Mouse (Mus musculus): ENCODE measurements around the gene Cacna2d3. TPM values are rescaled to one million over a fixed set of nuclear protein-coding genes. Genes with fewer than 3 reads are reported as not detected.

Cacna2d3 gene
- polyA plus RNA-seq, 1 experiment from 2014 or later: 63.0 TPM

- Histone ChIP-seq H3K9me3 (ENCODE audit: control insufficient read depth, low read length) (no peaks in the 10 kb centered on the region), H3K27ac (ENCODE audit: low read depth, low read length) (no peak overlapping the region), H3K4me1 (ENCODE audit: control insufficient read depth, insufficient read depth, low read length) (no peaks in the 10 kb centered on the region), H3K27me3 (ENCODE audit: control insufficient read depth, insufficient read depth, low read length) (no peaks in the 10 kb centered on the region), H3K4me3 (ENCODE audit: low read depth, low read length) (no peak overlapping the region), H3K36me3 (ENCODE audit: control insufficient read depth, insufficient read depth, low read length) (no peaks in the 10 kb centered on the region), H3K4me2 (ENCODE audit: low read depth, low read length) (no peak overlapping the region), H3K9ac (replicated peaks; ENCODE audit: low read depth, low read length) (no peak overlapping the region)
- ATAC-seq (ENCODE audit: low read depth): no peak
- WGBS: 86% methylated on average over 5 of the region's 5 CpGs
These were observed 802.8 kb downstream of the Cacna2d3 start for GRCm38 (mm10) chr14:28918871-28919270.

GRCm38 (mm10) chr14:28915004-28915403, 806.7 kb downstream of the Cacna2d3 start:
- ATAC-seq (ENCODE audit: low read depth): peak; percentile 65; the same call in 1 of the 2 replicates

GRCm38 (mm10) chr14:28907659-28908058, 814.0 kb downstream of the Cacna2d3 start:
- WGBS: 86% methylated on average over 6 of the region's 6 CpGs
- Histone ChIP-seq H3K4me1 (ENCODE audit: control insufficient read depth, insufficient read depth, low read length) (no peaks in the 10 kb centered on the region), H3K4me2 (ENCODE audit: low read depth, low read length) (no peak overlapping the region), H3K36me3 (ENCODE audit: control insufficient read depth, insufficient read depth, low read length) (no peaks in the 10 kb centered on the region), H3K27me3 (ENCODE audit: control insufficient read depth, insufficient read depth, low read length) (no peaks in the 10 kb centered on the region), H3K9me3 (ENCODE audit: control insufficient read depth, low read length) (no peaks in the 10 kb centered on the region), H3K9ac (replicated peaks; ENCODE audit: low read depth, low read length) (no peak overlapping the region), H3K4me3 (ENCODE audit: low read depth, low read length) (no peak overlapping the region), H3K27ac (ENCODE audit: low read depth, low read length) (no peak overlapping the region)
- no peak for ATAC-seq (ENCODE audit: low read depth)

More at GRCm38 (mm10) chr14:28915004-28915403, 806.7 kb downstream of the Cacna2d3 start:
- Histone ChIP-seq H3K27me3 (ENCODE audit: control insufficient read depth, insufficient read depth, low read length) (no peaks in the 10 kb centered on the region), H3K27ac (ENCODE audit: low read depth, low read length) (no peak overlapping the region), H3K4me1 (ENCODE audit: control insufficient read depth, insufficient read depth, low read length) (no peaks in the 10 kb centered on the region), H3K4me3 (ENCODE audit: low read depth, low read length) (no peak overlapping the region), H3K9ac (replicated peaks; ENCODE audit: low read depth, low read length) (no peak overlapping the region), H3K9me3 (ENCODE audit: control insufficient read depth, low read length) (no peaks in the 10 kb centered on the region), H3K4me2 (ENCODE audit: low read depth, low read length) (no peak overlapping the region), H3K36me3 (ENCODE audit: control insufficient read depth, insufficient read depth, low read length) (no peaks in the 10 kb centered on the region)
- 0% methylated on average over 1 of the region's 1 CpGs for WGBS

- Histone ChIP-seq H3K27me3 (ENCODE audit: control insufficient read depth, insufficient read depth, low read length) (no peaks in the 10 kb centered on the region), H3K36me3 (ENCODE audit: control insufficient read depth, insufficient read depth, low read length) (no peaks in the 10 kb centered on the region), H3K4me3 (ENCODE audit: low read depth, low read length) (no peak overlapping the region), H3K4me2 (ENCODE audit: low read depth, low read length) (no peak overlapping the region), H3K4me1 (ENCODE audit: control insufficient read depth, insufficient read depth, low read length) (no peaks in the 10 kb centered on the region), H3K27ac (ENCODE audit: low read depth, low read length) (no peak overlapping the region), H3K9ac (replicated peaks; ENCODE audit: low read depth, low read length) (no peak overlapping the region), H3K9me3 (ENCODE audit: control insufficient read depth, low read length) (no peaks in the 10 kb centered on the region)
- 82% methylated on average over 3 of the region's 3 CpGs for whole genome bisulfite sequencing
- ATAC-seq (ENCODE audit: low read depth): no peak
These were observed 829.1 kb downstream of the Cacna2d3 start for GRCm38 (mm10) chr14:28892530-28892929.

- Histone ChIP-seq H3K4me3 (ENCODE audit: low read depth, low read length) (no peak overlapping the region), H3K4me2 (ENCODE audit: low read depth, low read length) (no peak overlapping the region), H3K4me1 (ENCODE audit: control insufficient read depth, insufficient read depth, low read length) (no peaks in the 10 kb centered on the region), H3K36me3 (ENCODE audit: control insufficient read depth, insufficient read depth, low read length) (no peaks in the 10 kb centered on the region), H3K9me3 (ENCODE audit: control insufficient read depth, low read length) (no peaks in the 10 kb centered on the region), H3K27me3 (ENCODE audit: control insufficient read depth, insufficient read depth, low read length) (no peaks in the 10 kb centered on the region), H3K9ac (replicated peaks; ENCODE audit: low read depth, low read length) (no peak overlapping the region), H3K27ac (ENCODE audit: low read depth, low read length) (no peak overlapping the region)
- WGBS: 84% methylated on average over 1 of the region's 1 CpGs
- ATAC-seq (ENCODE audit: low read depth): no peak
These were observed 834.3 kb downstream of the Cacna2d3 start for GRCm38 (mm10) chr14:28887373-28887772.

- Histone ChIP-seq H3K9me3 (ENCODE audit: control insufficient read depth, low read length) (no peaks in the 10 kb centered on the region), H3K9ac (replicated peaks; ENCODE audit: low read depth, low read length) (no peak overlapping the region), H3K4me1 (ENCODE audit: control insufficient read depth, insufficient read depth, low read length) (no peaks in the 10 kb centered on the region), H3K27ac (ENCODE audit: low read depth, low read length) (no peak overlapping the region), H3K27me3 (ENCODE audit: control insufficient read depth, insufficient read depth, low read length) (no peaks in the 10 kb centered on the region), H3K4me3 (ENCODE audit: low read depth, low read length) (no peak overlapping the region), H3K4me2 (ENCODE audit: low read depth, low read length) (no peak overlapping the region), H3K36me3 (ENCODE audit: control insufficient read depth, insufficient read depth, low read length) (no peaks in the 10 kb centered on the region)
- ATAC-seq (ENCODE audit: low read depth): no peak
- 93% methylated on average over 4 of the region's 4 CpGs for WGBS
These were observed 835.0 kb downstream of the Cacna2d3 start for GRCm38 (mm10) chr14:28886661-28887060.

- WGBS: 16% methylated on average over 6 of the region's 6 CpGs
These were observed 850.7 kb downstream of the Cacna2d3 start for GRCm38 (mm10) chr14:28870983-28871382.

GRCm38 (mm10) chr14:28870382-28870781, 851.3 kb downstream of the Cacna2d3 start:
- Histone ChIP-seq H3K36me3 (ENCODE audit: control insufficient read depth, insufficient read depth, low read length) (no peaks in the 10 kb centered on the region), H3K4me3 (ENCODE audit: low read depth, low read length) (no peak overlapping the region), H3K4me1 (ENCODE audit: control insufficient read depth, insufficient read depth, low read length) (no peaks in the 10 kb centered on the region), H3K27me3 (ENCODE audit: control insufficient read depth, insufficient read depth, low read length) (no peaks in the 10 kb centered on the region), H3K27ac (ENCODE audit: low read depth, low read length) (no peak overlapping the region), H3K9me3 (ENCODE audit: control insufficient read depth, low read length) (no peaks in the 10 kb centered on the region), H3K4me2 (ENCODE audit: low read depth, low read length) (no peak overlapping the region), H3K9ac (replicated peaks; ENCODE audit: low read depth, low read length) (no peak overlapping the region)
- no peak for ATAC-seq (ENCODE audit: low read depth)
- WGBS: 66% methylated on average over 5 of the region's 5 CpGs

More at GRCm38 (mm10) chr14:28870983-28871382, 850.7 kb downstream of the Cacna2d3 start:
- Histone ChIP-seq H3K9ac (replicated peaks; ENCODE audit: low read depth, low read length) (no peak overlapping the region), H3K36me3 (ENCODE audit: control insufficient read depth, insufficient read depth, low read length) (no peaks in the 10 kb centered on the region), H3K27me3 (ENCODE audit: control insufficient read depth, insufficient read depth, low read length) (no peaks in the 10 kb centered on the region), H3K4me1 (ENCODE audit: control insufficient read depth, insufficient read depth, low read length) (no peaks in the 10 kb centered on the region), H3K9me3 (ENCODE audit: control insufficient read depth, low read length) (no peaks in the 10 kb centered on the region), H3K27ac (ENCODE audit: low read depth, low read length) (no peak overlapping the region), H3K4me2 (ENCODE audit: low read depth, low read length) (no peak overlapping the region), H3K4me3 (ENCODE audit: low read depth, low read length) (no peak overlapping the region)
- no peak for ATAC-seq (ENCODE audit: low read depth)

- no peak overlapping the region for H3K4me2 ChIP-seq (ENCODE audit: low read depth, low read length)
- H3K36me3 ChIP-seq (ENCODE audit: control insufficient read depth, insufficient read depth, low read length): no peaks in the 10 kb centered on the region
- no peak for ATAC-seq (ENCODE audit: low read depth)
- no peaks in the 10 kb centered on the region for H3K27me3 ChIP-seq (ENCODE audit: control insufficient read depth, insufficient read depth, low read length)
- H3K4me1 ChIP-seq (ENCODE audit: control insufficient read depth, insufficient read depth, low read length): no peaks in the 10 kb centered on the region
- WGBS: 35% methylated on average over 4 of the region's 4 CpGs
- H3K4me3 ChIP-seq (ENCODE audit: low read depth, low read length): no peak overlapping the region
- H3K9ac ChIP-seq (replicated peaks; ENCODE audit: low read depth, low read length): no peak overlapping the region
- H3K27ac ChIP-seq (ENCODE audit: low read depth, low read length): peak overlapping the region; percentile 22; the same call in 1 of the 2 replicates
- H3K9me3 ChIP-seq (ENCODE audit: control insufficient read depth, low read length): no peaks in the 10 kb centered on the region
These were observed 856.7 kb downstream of the Cacna2d3 start for GRCm38 (mm10) chr14:28864925-28865324.

Data from neural tube, embryonic 14.5 days (tissue).